Mouse (Mus musculus) lung, adult 18-20 months (tissue): Measurements from ENCODE around the gene Ccdc96.

Experiments used
- DNase-seq, 2 experiments: peaks; one replicate each; pipeline ENCODE4 v3.0.0; 2022; ENCODE audit warnings: mixed read lengths in 2 of 2

The Ccdc96 gene

DNA sequence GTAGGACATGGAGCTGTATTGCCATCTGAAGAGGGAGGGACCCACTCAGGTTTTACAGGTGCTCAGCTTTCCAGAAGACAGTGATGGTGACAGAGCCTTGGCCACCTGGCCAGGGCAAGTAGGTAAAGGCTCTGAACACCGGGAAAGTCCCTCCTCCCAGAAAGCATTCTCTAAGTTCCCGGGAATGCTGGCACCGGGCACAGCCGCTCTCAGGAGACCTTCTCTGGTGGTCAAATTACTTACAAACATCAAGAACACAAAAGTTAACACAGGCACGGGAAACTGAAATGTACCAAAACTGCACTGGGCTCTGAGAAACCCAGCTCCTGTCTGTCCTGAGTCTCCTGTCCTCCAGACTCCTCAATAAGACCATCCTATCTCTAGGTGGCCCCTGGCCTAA, 45.3 kb downstream of the Ccdc96 start:
- no peak for DNase-seq

DNA sequence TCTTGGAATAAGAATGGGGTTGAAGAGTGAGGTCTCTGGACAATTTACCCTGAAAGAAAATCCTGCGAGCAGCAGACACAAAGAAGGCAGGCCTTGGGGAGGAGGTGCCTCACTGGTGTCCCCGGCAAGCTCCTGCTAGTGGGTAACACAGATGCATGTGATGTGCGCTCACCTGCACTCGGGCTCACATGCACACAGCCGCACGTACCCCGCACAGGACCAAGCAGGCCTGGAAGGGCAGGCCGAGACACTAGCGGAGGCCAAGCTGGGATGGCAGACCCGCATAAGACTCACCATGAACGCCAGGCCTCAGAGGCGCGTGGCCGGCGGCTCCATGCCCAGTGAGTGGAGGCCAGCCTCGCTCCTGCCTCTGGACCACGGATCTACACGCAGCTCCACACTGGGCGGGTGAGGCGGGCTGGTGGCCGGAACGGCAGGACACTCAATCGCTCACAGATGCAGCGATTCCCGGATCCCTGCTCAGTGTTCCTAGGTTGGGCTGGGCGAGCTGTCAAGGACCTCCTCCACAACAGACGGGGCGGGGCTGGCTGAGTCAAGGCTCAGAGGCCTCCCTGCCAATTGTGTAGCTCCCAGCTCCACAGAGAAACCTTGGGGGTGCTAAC, 45.9 kb downstream of the Ccdc96 start:
- DNase-seq: peak; percentile 96 to 97

DNA sequence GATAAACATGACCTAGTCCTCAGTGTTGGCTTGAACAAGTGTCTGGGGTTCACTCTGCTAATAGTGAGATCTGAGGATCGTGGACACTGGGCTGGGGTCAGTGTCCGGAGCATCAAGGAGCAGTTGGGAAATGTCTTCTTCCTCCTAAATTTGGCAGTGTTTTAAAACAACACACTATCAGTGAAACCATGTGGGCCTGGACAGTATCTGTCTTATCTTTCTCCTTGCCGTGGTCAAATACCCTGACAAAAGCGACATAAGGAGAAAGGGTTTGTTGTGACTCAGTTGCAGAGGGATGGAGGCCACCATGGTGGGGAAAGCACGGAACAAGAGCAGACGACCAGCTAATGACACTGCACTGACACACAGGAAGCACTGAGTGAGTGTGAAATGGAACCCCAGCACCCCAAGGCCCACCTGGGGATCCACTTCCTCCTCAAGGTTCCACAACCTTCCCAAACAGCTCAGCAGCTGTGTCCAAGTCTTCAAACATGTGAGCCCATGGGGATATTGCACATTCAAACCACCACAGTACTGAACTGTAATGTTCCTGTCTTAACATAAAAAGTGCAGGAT, 50.2 kb downstream of the Ccdc96 start:
- no peak for DNase-seq

DNA sequence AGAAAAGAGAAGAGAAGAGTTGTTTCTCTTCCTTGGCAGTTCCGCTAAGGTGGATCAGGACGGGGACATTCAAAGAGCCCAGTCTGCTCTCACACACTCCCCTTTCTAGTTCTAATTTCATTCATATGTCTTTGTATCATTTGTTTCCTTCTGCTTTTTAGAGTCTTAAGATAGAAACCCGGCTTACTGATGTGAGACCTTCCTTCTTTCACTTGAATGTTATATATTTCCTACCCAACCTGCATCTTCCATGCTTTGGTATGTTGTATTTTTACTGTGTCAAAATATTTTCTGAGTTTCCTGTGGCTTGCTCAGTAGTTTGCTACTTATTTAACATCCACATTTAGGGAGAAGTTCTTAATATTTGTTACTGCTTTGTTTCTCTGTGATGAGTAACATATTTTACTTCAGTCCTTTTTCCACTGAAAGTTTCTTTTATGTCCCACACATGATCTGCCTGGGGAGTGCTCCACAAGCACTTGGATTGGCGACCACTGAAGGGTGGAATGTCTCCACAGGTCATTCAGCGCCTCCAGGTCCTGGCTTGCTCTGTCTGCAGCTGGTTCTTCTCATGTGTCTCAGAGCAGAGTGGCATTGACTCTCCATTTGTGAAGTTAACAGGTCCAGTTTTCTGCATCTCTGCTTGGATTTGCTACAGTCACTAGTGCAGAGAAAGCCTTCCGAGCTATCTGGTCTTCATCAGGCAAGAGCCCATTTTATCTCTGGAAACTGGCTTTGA, 51.2 kb downstream of the Ccdc96 start:
- no peak for DNase-seq

DNA sequence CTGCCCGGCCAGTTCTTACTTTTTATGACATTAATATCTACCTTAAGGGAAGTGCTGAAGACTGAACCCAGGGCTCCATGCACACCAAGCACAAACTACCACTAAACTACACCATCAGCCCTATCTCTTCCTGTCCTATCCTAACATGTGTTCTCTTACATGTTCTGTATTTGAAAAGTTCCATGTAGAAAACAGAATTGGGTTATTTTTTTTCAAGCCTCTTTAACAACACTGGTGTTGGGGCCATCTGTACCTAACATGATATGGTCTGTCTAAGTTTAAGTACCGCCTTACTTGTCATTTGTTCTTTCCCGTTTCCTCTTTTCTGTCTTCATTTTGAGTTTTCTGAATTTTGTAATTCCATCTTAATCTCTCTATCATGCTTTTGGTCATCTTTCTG, 52.0 kb downstream of the Ccdc96 start:
- no peak for DNase-seq
